Mouse (Mus musculus) CH12.LX (cell line): ENCODE data around the gene Slc25a38. TPM values are rescaled to one million over a fixed set of nuclear protein-coding genes. Genes with fewer than 3 reads are reported as not detected.

Experiments used
- DNase-seq: peaks from one replicate; pipeline ENCODE4 v3.0.0-alpha.2; 2013; ENCODE audit errors: extremely low read depth
- H3K27ac ChIP-seq: 2 replicates; pipeline ENCODE4 v1.5.1; 2012; ENCODE audit warnings: low read depth, mild to moderate bottlenecking, control low read depth, moderate library complexity; ENCODE audit not compliant: insufficient read depth
- H3K27me3 ChIP-seq: replicated peaks from 2 replicates; pipeline ENCODE3; 2012; ENCODE audit warnings: inconsistent platforms
- H3K36me3 ChIP-seq, 2 experiments: replicated peaks in 1 of 2; 2 replicates each; pipeline versions ENCODE3 to v1.6.1; 2012; ENCODE audit warnings: inconsistent platforms in 1 of 2, low read length in 1 of 2, mild to moderate bottlenecking in 1 of 2, mixed read lengths in 1 of 2, moderate library complexity in 1 of 2; ENCODE audit not compliant: control insufficient read depth in 1 of 2, insufficient read depth in 1 of 2
- H3K4me1 ChIP-seq, 2 experiments: 2 replicates each; pipeline ENCODE4 v1.6.1; 2012; ENCODE audit warnings: inconsistent platforms in 1 of 2, moderate library complexity in 1 of 2; ENCODE audit not compliant: insufficient read depth in 2 of 2, control insufficient read depth in 1 of 2
- H3K4me2 ChIP-seq: 2 replicates; pipeline ENCODE4 v1.6.1; 2012; ENCODE audit warnings: low read depth, mild to moderate bottlenecking, control low read depth; ENCODE audit not compliant: poor library complexity, insufficient read depth, severe bottlenecking
- H3K4me3 ChIP-seq, 3 experiments: fragments of 150-350 bp in 1 of 3; sonication (generic) in 1 of 3; replicated peaks in 1 of 3; 2 replicates each; pipeline versions ENCODE3 to v1.5.1; 2011 to 2012; ENCODE audit warnings: low read depth in 2 of 3, low read length in 2 of 3, mild to moderate bottlenecking in 2 of 3, moderate library complexity in 2 of 3, control low read depth in 1 of 3, improper control_type of control experiment in 1 of 3, inconsistent platforms in 1 of 3, mixed read lengths in 1 of 3; ENCODE audit not compliant: poor library complexity in 1 of 3
- H3K79me2 ChIP-seq: replicated peaks from 2 replicates; pipeline ENCODE4 v1.6.1; 2012; ENCODE audit warnings: mild to moderate bottlenecking, moderate library complexity; ENCODE audit not compliant: control insufficient read depth, poor library complexity, insufficient read depth, severe bottlenecking; ENCODE audit errors: extremely low read depth
- H3K9ac ChIP-seq: 2 replicates; pipeline ENCODE4 v1.6.1; 2012; ENCODE audit warnings: low read depth, mild to moderate bottlenecking, control low read depth, moderate library complexity; ENCODE audit not compliant: insufficient read depth
- H3K9me3 ChIP-seq: replicated peaks from 2 replicates; pipeline ENCODE3; 2012; ENCODE audit warnings: low read length, inconsistent platforms, mixed read lengths
- E2F4 ChIP-seq: IDR thresholded peaks from 2 replicates; pipeline ENCODE4 v1.6.1; 2011; ENCODE audit warnings: low read depth, low read length, improper control_type of control experiment; ENCODE audit not compliant: insufficient replicate concordance
- ELF1 ChIP-seq: IDR thresholded peaks from 2 replicates; pipeline ENCODE4 v1.6.1; 2014; ENCODE audit warnings: low read depth, mild to moderate bottlenecking, inconsistent platforms, low read length, improper control_type of control experiment
- ETS1 ChIP-seq: conservative IDR thresholded peaks from 2 replicates; pipeline ENCODE4 v1.6.1; 2012; ENCODE audit warnings: low read depth, mild to moderate bottlenecking, inconsistent platforms, low read length, improper control_type of control experiment, moderate library complexity
- JUN ChIP-seq: IDR thresholded peaks from 2 replicates; pipeline ENCODE4 v1.6.1; 2011; ENCODE audit warnings: low read depth, mild to moderate bottlenecking, low read length, improper control_type of control experiment, moderate library complexity; ENCODE audit not compliant: insufficient read depth
- JUND ChIP-seq: conservative IDR thresholded peaks from 2 replicates; pipeline ENCODE4 v1.6.1; 2011; ENCODE audit warnings: low read depth, low read length, improper control_type of control experiment
- KAT2A ChIP-seq: IDR thresholded peaks from 2 replicates; pipeline ENCODE4 v1.6.1; 2012; ENCODE audit warnings: low read length, improper control_type of control experiment, inconsistent platforms; ENCODE audit not compliant: insufficient replicate concordance
- MAZ ChIP-seq: IDR thresholded peaks from 2 replicates; pipeline ENCODE4 v1.6.1; 2012; ENCODE audit warnings: low read depth, mild to moderate bottlenecking, inconsistent platforms, low read length, improper control_type of control experiment, moderate library complexity
- MEF2A ChIP-seq: IDR thresholded peaks from 2 replicates; pipeline ENCODE4 v1.6.1; 2014; ENCODE audit warnings: low read depth, mild to moderate bottlenecking, inconsistent platforms, low read length, improper control_type of control experiment, borderline replicate concordance
- MYC ChIP-seq: IDR thresholded peaks from 2 replicates; pipeline ENCODE4 v1.6.1; 2011; ENCODE audit warnings: low read depth, mild to moderate bottlenecking, improper control_type of control experiment, low read length
- NRF1 ChIP-seq: IDR thresholded peaks from 2 replicates; pipeline ENCODE4 v1.6.1; 2014; ENCODE audit warnings: low read depth, mild to moderate bottlenecking, inconsistent platforms, low read length, improper control_type of control experiment, moderate library complexity
- PAX5 ChIP-seq: IDR thresholded peaks from 2 replicates; pipeline ENCODE4 v1.6.1; 2012; ENCODE audit warnings: low read length, inconsistent platforms, mixed read lengths
- RAD21 ChIP-seq: IDR thresholded peaks from 2 replicates; pipeline ENCODE4 v1.6.1; 2011; ENCODE audit warnings: low read depth, mild to moderate bottlenecking, low read length, improper control_type of control experiment, moderate library complexity
- RCOR1 ChIP-seq: conservative IDR thresholded peaks from 2 replicates; pipeline ENCODE4 v1.6.1; 2012; ENCODE audit warnings: low read depth, mild to moderate bottlenecking, inconsistent platforms, low read length, improper control_type of control experiment
- SMC3 ChIP-seq: IDR thresholded peaks from 2 replicates; pipeline ENCODE4 v1.6.1; 2011; ENCODE audit warnings: low read depth, low read length, improper control_type of control experiment
- TBP ChIP-seq: conservative IDR thresholded peaks from 2 replicates; pipeline ENCODE4 v1.6.1; 2011; ENCODE audit warnings: low read depth, low read length, improper control_type of control experiment
- TCF12 ChIP-seq: IDR thresholded peaks from 2 replicates; pipeline ENCODE4 v1.6.1; 2014; ENCODE audit warnings: low read depth, mild to moderate bottlenecking, inconsistent platforms, low read length, improper control_type of control experiment
- ZKSCAN1 ChIP-seq: IDR thresholded peaks from 2 replicates; pipeline ENCODE4 v1.6.1; 2012; ENCODE audit warnings: low read depth, inconsistent platforms, low read length, improper control_type of control experiment, borderline replicate concordance
- ZMIZ1 ChIP-seq: IDR thresholded peaks from 2 replicates; pipeline ENCODE4 v1.6.1; 2012; ENCODE audit warnings: low read depth, mild to moderate bottlenecking, inconsistent platforms, low read length, improper control_type of control experiment
- dilution Hi-C: fragments of 300-500 bp; cut with MboI; formaldehyde crosslinking; loops from 2 replicates; pipeline ENCODE4 v1.14.3; 2020; ENCODE audit warnings: low sequenced_read_pairs; ENCODE audit not compliant: extremely low pct_unique_long_range_greater_than_20kb, extremely low pct_ligation_motif_present
- in situ Hi-C: fragments of 300-500 bp; cut with MboI; formaldehyde crosslinking; loops from 3 replicates; pipeline ENCODE4 v1.14.3; 2019; ENCODE audit warnings: low sequenced_read_pairs, low pct_ligation_motif_present, low pct_unique_long_range_greater_than_20kb, mixed read lengths
- polyA plus RNA-seq: library from polyadenylated mRNA; unstranded; fragments of >175 nt; gene quantifications from 2 replicates; pipeline ENCODE4 v1.2.1, GENCODE M21; 2012; ENCODE audit warnings: low read depth; ENCODE audit not compliant: insufficient read length
- total RNA-seq, 2 experiments: library from RNA; depleted of rRNA; stranded (reverse); fragments of 300-350 nt in 1 of 2; fragments of >200 nt in 1 of 2; gene quantifications; 2 replicates each; pipeline ENCODE4 v1.2.3; 2012 to 2014

The Slc25a38 gene
- total and polyA plus RNA-seq, 3 experiments = 20.3 to 24.4 (median 22.3) TPM

DNA sequence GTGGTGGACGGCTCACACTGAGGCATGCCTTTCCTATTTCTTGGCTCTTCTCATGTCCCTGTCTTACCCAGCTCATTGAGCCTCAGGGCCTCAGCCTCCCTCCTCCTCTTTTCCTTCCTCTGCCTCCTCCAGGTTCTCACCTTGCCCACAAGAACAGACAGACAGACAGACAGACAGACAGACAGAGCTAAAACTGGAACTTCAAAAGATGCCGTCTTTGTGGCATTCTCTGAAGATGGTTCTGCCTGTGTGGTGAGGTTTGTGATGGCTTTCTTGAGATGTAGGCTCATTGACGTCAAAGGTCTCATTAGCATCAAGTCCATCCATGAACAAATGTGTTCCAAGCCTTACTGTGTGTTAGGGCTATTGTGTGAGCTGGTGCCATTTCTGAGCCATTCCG is 27.5 kb upstream of the Slc25a38 start:
- no peak overlapping the region for H3K9ac ChIP-seq
- in situ Hi-C loops = no loop called here
- no peak overlapping the region for H3K27ac ChIP-seq
- H3K9me3 ChIP-seq = peaks cover 6% of the 10 kb centered on the region
- H3K4me2 ChIP-seq = no peak overlapping the region
- no peaks in the 10 kb centered on the region for H3K36me3 ChIP-seq
- DNase-seq = no peak
- H3K27me3 ChIP-seq = peaks cover 44% of the 10 kb centered on the region
- H3K4me3 ChIP-seq = no peak overlapping the region
- TF ChIP-seq JUN (no peak), JUND (no peak), ZMIZ1 (no peak), MEF2A (no peak), ZKSCAN1 (no peak), RAD21 (no peak)
- TF ChIP-seq, all 38 proteins: peak for 0
- Histone ChIP-seq H3K4me1 (no peaks in the 10 kb centered on the region), H3K79me2 (no peaks in the 10 kb centered on the region)
- dilution Hi-C loops = no loop called here

DNA sequence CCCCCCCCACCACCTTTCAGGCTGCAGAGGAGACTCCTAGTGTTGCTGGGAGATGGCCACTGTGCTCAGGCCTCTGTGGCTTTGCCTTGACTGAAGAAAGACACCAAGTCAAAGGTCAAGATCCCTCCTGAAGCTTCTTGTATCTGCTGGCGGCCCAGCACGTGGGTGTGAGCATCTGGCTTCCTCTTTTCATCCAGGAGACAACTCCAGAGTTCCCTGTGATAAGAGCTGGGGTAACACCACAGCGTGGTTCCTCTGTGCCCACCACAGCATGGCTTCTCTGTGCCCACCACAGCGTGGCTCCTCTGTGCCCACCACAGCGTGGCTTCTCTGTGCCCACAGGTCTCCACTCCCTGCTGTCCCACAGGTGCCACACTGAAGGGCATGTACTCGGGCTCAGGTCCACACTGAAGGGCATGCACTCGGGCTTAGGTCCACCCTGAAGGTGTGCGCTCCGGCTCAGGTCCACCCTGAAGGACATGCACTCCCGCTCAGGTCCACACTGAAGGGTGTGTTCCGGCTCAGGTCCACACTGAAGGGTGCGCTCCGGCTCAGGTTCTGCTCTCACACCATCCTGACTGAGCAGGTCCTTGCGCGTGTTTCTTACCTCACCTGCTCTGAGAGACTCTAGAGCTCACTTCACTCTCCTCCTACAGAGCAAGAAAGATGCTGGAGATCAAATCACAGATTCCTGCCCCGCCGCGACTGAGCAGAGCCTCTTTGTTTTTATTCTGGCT is 26.8 kb upstream of the Slc25a38 start:
- H3K27ac ChIP-seq = no peak overlapping the region
- H3K4me2 ChIP-seq = no peak overlapping the region
- no peak for TF ChIP-seq ELF1
- no peak for TF ChIP-seq MAZ
- TF ChIP-seq, all 38 proteins: peak for 0
- Histone ChIP-seq H3K36me3 (no peaks in the 10 kb centered on the region), H3K4me3 (no peak overlapping the region), H3K9me3 (peaks cover 6% of the 10 kb centered on the region), H3K4me1 (no peaks in the 10 kb centered on the region), H3K27me3 (peaks cover 43% of the 10 kb centered on the region), H3K79me2 (no peaks in the 10 kb centered on the region), H3K9ac (no peak overlapping the region)
- no peak for DNase-seq
- in situ Hi-C loops = no loop called here
- dilution Hi-C loops = no loop called here

DNA sequence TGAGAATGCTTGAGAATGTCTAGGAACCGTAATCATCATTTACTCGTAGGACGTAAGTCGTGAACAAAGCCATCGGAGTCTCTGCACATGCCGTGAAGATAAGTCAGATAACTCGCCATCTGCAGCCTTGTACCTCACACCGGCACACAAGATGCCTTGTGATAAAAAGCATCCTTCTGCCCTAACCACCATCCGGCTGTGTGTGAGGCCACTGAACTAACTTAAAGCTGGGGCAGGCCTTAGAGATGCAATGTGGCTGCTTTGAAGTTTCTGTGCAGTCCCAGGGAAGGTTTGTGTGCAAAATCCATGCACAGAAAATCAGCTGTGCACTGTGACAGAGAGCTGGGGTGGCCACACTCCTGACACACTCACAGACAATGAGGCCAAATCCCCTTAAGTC is 25.8 kb upstream of the Slc25a38 start:
- Histone ChIP-seq H3K36me3 (no peaks in the 10 kb centered on the region), H3K9me3 (peaks cover 13% of the 10 kb centered on the region), H3K4me2 (no peak overlapping the region), H3K27me3 (peaks cover 39% of the 10 kb centered on the region), H3K79me2 (no peaks in the 10 kb centered on the region), H3K4me1 (no peaks in the 10 kb centered on the region), H3K9ac (no peak overlapping the region), H3K27ac (no peak overlapping the region), H3K4me3 (no peak overlapping the region)
- TF ChIP-seq TCF12 = no peak
- no peak for TF ChIP-seq ZKSCAN1
- TF ChIP-seq SMC3 = no peak
- TF ChIP-seq MAZ = no peak
- no peak for TF ChIP-seq KAT2A
- no peak for TF ChIP-seq RCOR1
- TF ChIP-seq TBP = no peak
- TF ChIP-seq E2F4 = no peak
- TF ChIP-seq JUND = no peak
- no peak for TF ChIP-seq MEF2A
- no peak for TF ChIP-seq ZMIZ1
- TF ChIP-seq NRF1 = no peak
- TF ChIP-seq PAX5 = no peak
- TF ChIP-seq JUN = no peak
- TF ChIP-seq ETS1 = no peak
- no peak for TF ChIP-seq MYC
- in situ Hi-C loops = no loop called here
- no peak for DNase-seq
- dilution Hi-C loops = no loop called here
